Mouse (Mus musculus) thymus, adult 2 months (tissue): ENCODE measurements around the gene Gm29797.

Source experiments
- CTCF ChIP-seq: fragments of 200-500 bp; IDR thresholded peaks from 2 replicates; pipeline ENCODE4 v1.5.1; 2012; ENCODE audit warnings: mild to moderate bottlenecking, control low read depth, low read length, moderate library complexity, borderline replicate concordance; ENCODE audit not compliant: control insufficient read depth, poor library complexity, insufficient read depth; ENCODE audit errors: extremely low read depth
- POLR2A ChIP-seq: fragments of 200-500 bp; IDR thresholded peaks from 2 replicates; pipeline ENCODE4 v1.6.1; 2012; ENCODE audit warnings: mild to moderate bottlenecking, low read length, control low read depth, moderate library complexity; ENCODE audit not compliant: control insufficient read depth, poor library complexity, insufficient read depth; ENCODE audit errors: extremely low read depth

GRCm38 (mm10) chr2:181691083-181691482 is 34.2 kb downstream of the Gm29797 start:
- TF ChIP-seq POLR2A (no peak), CTCF (no peak)
